Mouse (Mus musculus): Measurements from ENCODE around the gene H3f3a. TPM values are rescaled to one million over a fixed set of nuclear protein-coding genes. Genes with fewer than 3 reads are reported as not detected.

Gene H3f3a
- total and polyA plus RNA-seq, 2 experiments from 2014 or later: 2,464 to 3,587 TPM

DNA sequence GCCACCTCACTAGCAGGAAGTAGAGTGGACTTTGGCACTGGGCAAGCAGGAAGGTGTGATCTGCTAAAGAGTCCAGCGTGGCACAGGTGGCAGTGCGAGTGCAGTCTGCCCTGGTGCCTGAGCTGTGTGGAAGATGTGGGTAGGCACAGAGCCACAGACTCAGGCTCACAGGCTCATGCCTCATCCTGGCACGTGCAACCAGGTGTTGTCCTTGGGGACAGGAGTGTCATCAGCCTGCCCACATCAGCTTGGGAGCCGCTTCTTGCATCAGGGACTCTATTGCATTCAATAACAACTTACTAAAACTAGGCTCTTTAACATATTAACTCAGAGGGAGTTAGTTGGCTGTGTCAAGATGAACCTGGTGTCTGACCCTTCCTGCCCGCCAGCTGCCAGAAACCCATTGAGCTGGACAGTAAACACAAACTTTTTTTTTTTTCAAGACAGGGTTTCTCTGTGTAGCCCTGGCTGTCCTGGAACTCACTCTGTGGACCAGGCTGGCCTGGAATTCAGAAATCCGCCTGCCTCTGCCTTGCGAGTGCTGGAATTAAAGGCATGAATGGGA, 55.7 kb downstream of the H3f3a start:
- no peak overlapping the region for H3K27ac ChIP-seq (ENCODE audit: low read depth, low read length)
- 91% methylated on average over 7 of the region's 7 CpGs for WGBS
- no peak for TF ChIP-seq CTCF (IDR thresholded peaks at IDR 0.05; ENCODE audit: low read depth)
- H3K4me1 ChIP-seq (ENCODE audit: insufficient read depth): no peaks in the 10 kb centered on the region
- no peak overlapping the region for H3K4me3 ChIP-seq (ENCODE audit: low read depth, low read length)
- H3K27me3 ChIP-seq (ENCODE audit: insufficient read depth, low read length): peaks cover under 1% of the 10 kb centered on the region; the same call in 1 of the 2 replicates
- no peak overlapping the region for H3K4me2 ChIP-seq (ENCODE audit: low read depth)
- H3K9me3 ChIP-seq (ENCODE audit: low read length): no peaks in the 10 kb centered on the region
- DNase-seq (no peak), ATAC-seq (no peak)
- H3K9ac ChIP-seq: no peak overlapping the region
- peaks cover 15% of the 10 kb centered on the region for H3K36me3 ChIP-seq (ENCODE audit: insufficient read depth)

DNA sequence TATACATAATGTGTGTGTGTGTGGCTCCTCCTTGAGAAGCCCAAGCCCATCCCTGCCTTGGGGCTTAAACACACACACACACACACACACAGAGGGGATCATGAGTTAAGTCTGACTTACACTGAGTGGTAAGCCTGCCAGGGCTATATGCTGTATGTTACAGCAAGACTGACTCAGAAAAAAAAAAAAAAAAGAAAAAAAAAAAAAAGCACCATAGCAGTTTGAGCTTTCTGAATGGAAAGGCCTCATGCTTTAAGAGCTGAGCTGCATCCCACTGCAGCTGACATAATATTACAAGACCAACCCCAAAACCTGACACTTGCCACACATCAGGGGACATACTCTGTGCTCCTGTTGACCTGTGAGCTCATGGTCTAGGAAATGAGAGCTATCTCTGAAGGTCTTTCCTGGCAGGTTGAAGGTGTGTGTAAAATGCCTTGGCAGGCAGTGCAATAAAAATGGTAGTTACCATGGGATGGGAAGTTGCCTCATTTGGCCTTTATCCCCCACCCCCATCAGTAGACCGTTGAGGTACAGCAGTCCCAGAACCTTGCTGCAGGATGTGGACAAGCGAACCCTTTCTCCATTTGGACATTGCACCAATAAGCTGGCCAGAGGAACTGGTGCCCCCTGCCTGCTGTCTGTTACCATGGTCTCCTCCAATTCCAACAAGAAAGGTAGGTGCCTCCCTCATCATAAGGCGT, 56.3 kb downstream of the H3f3a start:
- H3K27ac ChIP-seq (ENCODE audit: low read depth, low read length): no peak overlapping the region
- H3K4me3 ChIP-seq (ENCODE audit: low read depth, low read length): no peak overlapping the region
- WGBS: 94% methylated on average over 3 of the region's 3 CpGs
- peaks cover 21% of the 10 kb centered on the region for H3K36me3 ChIP-seq (ENCODE audit: insufficient read depth)
- no peaks in the 10 kb centered on the region for H3K9me3 ChIP-seq (ENCODE audit: low read length)
- H3K4me2 ChIP-seq (ENCODE audit: low read depth): no peak overlapping the region
- no peaks in the 10 kb centered on the region for H3K4me1 ChIP-seq (ENCODE audit: insufficient read depth)
- no peak overlapping the region for H3K9ac ChIP-seq
- no peak for ATAC-seq
- TF ChIP-seq CTCF (IDR thresholded peaks at IDR 0.05; ENCODE audit: low read depth): no peak
- no peak for DNase-seq
- H3K27me3 ChIP-seq (ENCODE audit: insufficient read depth, low read length): no peaks in the 10 kb centered on the region

DNA sequence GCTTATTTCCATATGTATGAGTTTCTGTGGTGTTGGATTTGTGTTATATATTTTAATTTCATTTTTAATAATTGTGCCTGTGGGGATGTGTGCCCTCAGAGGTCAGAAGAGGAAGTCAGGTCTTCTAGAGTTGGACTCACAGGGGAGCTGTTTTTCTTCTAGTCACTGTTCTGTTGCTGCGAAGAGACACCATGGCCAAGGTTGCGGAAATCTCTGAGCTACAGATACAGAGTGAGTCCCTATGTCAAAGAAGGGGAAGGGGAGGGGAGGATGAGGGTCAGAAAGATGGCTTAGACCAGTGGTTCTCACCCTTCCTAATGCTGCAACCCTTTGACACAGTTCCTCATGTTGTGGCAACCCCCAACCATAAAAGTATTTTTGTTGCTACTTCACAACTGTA, 57.0 kb downstream of the H3f3a start:
- DNase-seq: no peak
- WGBS: 93% methylated on average over 2 of the region's 2 CpGs
- H3K27me3 ChIP-seq (ENCODE audit: insufficient read depth, low read length): no peaks in the 10 kb centered on the region
- peaks cover 28% of the 10 kb centered on the region for H3K36me3 ChIP-seq (ENCODE audit: insufficient read depth)
- H3K4me1 ChIP-seq (ENCODE audit: insufficient read depth): no peaks in the 10 kb centered on the region
- no peak overlapping the region for H3K4me3 ChIP-seq (ENCODE audit: low read depth, low read length)
- no peak for TF ChIP-seq CTCF (IDR thresholded peaks at IDR 0.05; ENCODE audit: low read depth)
- H3K9me3 ChIP-seq (ENCODE audit: low read length): no peaks in the 10 kb centered on the region
- no peak for ATAC-seq
- no peak overlapping the region for H3K9ac ChIP-seq
- no peak overlapping the region for H3K27ac ChIP-seq (ENCODE audit: low read depth, low read length)
- no peak overlapping the region for H3K4me2 ChIP-seq (ENCODE audit: low read depth)

DNA sequence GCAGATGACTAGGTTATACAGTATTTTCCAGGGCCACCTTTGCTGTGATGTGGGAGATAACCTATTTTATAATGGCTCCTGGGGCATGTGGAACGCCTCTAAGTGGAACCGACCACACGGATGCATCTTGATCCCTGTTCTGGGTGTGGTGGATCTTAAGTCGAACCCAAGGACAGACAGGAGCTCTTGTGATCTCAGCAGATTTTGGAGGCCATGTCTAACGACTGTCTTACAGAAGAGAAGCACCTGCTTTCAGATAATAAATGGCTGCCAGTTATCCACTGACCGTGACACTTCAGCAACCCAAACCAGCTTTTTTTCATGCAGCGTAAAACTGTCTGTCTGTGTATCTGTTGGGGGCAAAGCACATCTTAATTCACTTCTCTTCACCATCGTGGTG, 59.4 kb downstream of the H3f3a start:
- ATAC-seq (no peak), DNase-seq (no peak)
- 93% methylated on average over 8 of the region's 8 CpGs for WGBS
- no peaks in the 10 kb centered on the region for H3K9me3 ChIP-seq (ENCODE audit: low read length)
- TF ChIP-seq CTCF (IDR thresholded peaks at IDR 0.05; ENCODE audit: low read depth): no peak
- no peak overlapping the region for H3K27ac ChIP-seq (ENCODE audit: low read depth, low read length)
- H3K4me1 ChIP-seq (ENCODE audit: insufficient read depth): no peaks in the 10 kb centered on the region
- no peak overlapping the region for H3K9ac ChIP-seq
- H3K4me2 ChIP-seq (ENCODE audit: low read depth): no peak overlapping the region
- peaks cover 32% of the 10 kb centered on the region for H3K36me3 ChIP-seq (ENCODE audit: insufficient read depth)
- no peaks in the 10 kb centered on the region for H3K27me3 ChIP-seq (ENCODE audit: insufficient read depth, low read length)
- H3K4me3 ChIP-seq (ENCODE audit: low read depth, low read length): no peak overlapping the region

GRCm38 (mm10) chr1:180752115-180752514, 61.6 kb downstream of the H3f3a start:
- H3K27ac ChIP-seq (ENCODE audit: low read depth, low read length): no peak overlapping the region
- H3K4me2 ChIP-seq (ENCODE audit: low read depth): no peak overlapping the region
- H3K4me3 ChIP-seq (ENCODE audit: low read depth, low read length): no peak overlapping the region
- no peaks in the 10 kb centered on the region for H3K9me3 ChIP-seq (ENCODE audit: low read length)
- H3K4me1 ChIP-seq (ENCODE audit: insufficient read depth): no peaks in the 10 kb centered on the region
- peaks cover 50% of the 10 kb centered on the region for H3K36me3 ChIP-seq (ENCODE audit: insufficient read depth)
- TF ChIP-seq CTCF (IDR thresholded peaks at IDR 0.05; ENCODE audit: low read depth): no peak
- WGBS: 92% methylated on average over 11 of the region's 11 CpGs
- ATAC-seq (no peak), DNase-seq (no peak)
- no peaks in the 10 kb centered on the region for H3K27me3 ChIP-seq (ENCODE audit: insufficient read depth, low read length)
- no peak overlapping the region for H3K9ac ChIP-seq

Other genes with a start within 250 kb of the H3f3a start
- gene Parp1, start 245.0 kb downstream of the H3f3a start, total RNA-seq (2014; rRNA removed): 92.2 and 95.3 TPM in 2 replicates
- 51.6 and 57.5 TPM in 2 replicates for gene Parp1, start 245.0 kb downstream of the H3f3a start, polyA plus RNA-seq (2015; fragmentation: Nextera tagmentation; extraction: Ambion mirVana)
- gene Lin9, start 172.8 kb downstream of the H3f3a start, total RNA-seq (2014; rRNA removed): 9.0 and 11.7 TPM in 2 replicates
- 3.6 and 4.2 TPM in 2 replicates for gene Lin9, start 172.8 kb downstream of the H3f3a start, polyA plus RNA-seq (2015; fragmentation: Nextera tagmentation; extraction: Ambion mirVana)
- gene Mixl1, start 116.9 kb downstream of the H3f3a start, total RNA-seq (2014; rRNA removed): 0.67 TPM in 1 of 2 replicates, not detected in the other
- gene Mixl1, start 116.9 kb downstream of the H3f3a start, polyA plus RNA-seq (2015; fragmentation: Nextera tagmentation; extraction: Ambion mirVana): 0.10 and 0.38 TPM in 2 replicates
- 27.9 and 37.6 TPM in 2 replicates for gene Acbd3, start 87.9 kb downstream of the H3f3a start, total RNA-seq (2014; rRNA removed)
- 10.6 and 16.1 TPM in 2 replicates for gene Acbd3, start 87.9 kb downstream of the H3f3a start, polyA plus RNA-seq (2015; fragmentation: Nextera tagmentation; extraction: Ambion mirVana)
- 16.3 and 19.6 TPM in 2 replicates for gene Sde2, start 37.2 kb upstream of the H3f3a start, total RNA-seq (2014; rRNA removed)
- 17.8 and 24.8 TPM in 2 replicates for gene Sde2, start 37.2 kb upstream of the H3f3a start, polyA plus RNA-seq (2015; fragmentation: Nextera tagmentation; extraction: Ambion mirVana)
- gene Lefty2, start 79.2 kb upstream of the H3f3a start, total RNA-seq (2014; rRNA removed): 21.1 and 21.2 TPM in 2 replicates
- 11.3 and 17.3 TPM in 2 replicates for gene Lefty2, start 79.2 kb upstream of the H3f3a start, polyA plus RNA-seq (2015; fragmentation: Nextera tagmentation; extraction: Ambion mirVana)
- gene Pycr2, start 90.3 kb upstream of the H3f3a start, total RNA-seq (2014; rRNA removed): 64.2 and 81.2 TPM in 2 replicates
- 68.4 and 70.5 TPM in 2 replicates for gene Pycr2, start 90.3 kb upstream of the H3f3a start, polyA plus RNA-seq (2015; fragmentation: Nextera tagmentation; extraction: Ambion mirVana)
- gene Lefty1, start 121.1 kb upstream of the H3f3a start, total RNA-seq (2014; rRNA removed): not detected in 2 replicates
- 0.33 and 0.35 TPM in 2 replicates for gene Lefty1, start 121.1 kb upstream of the H3f3a start, polyA plus RNA-seq (2015; fragmentation: Nextera tagmentation; extraction: Ambion mirVana)
- gene Tmem63a, start 128.4 kb upstream of the H3f3a start, total RNA-seq (2014; rRNA removed): 1.3 and 3.2 TPM in 2 replicates
- 1.8 and 2.1 TPM in 2 replicates for gene Tmem63a, start 128.4 kb upstream of the H3f3a start, polyA plus RNA-seq (2015; fragmentation: Nextera tagmentation; extraction: Ambion mirVana)
- 10.2 and 13.9 TPM in 2 replicates for gene Ephx1, start 207.0 kb upstream of the H3f3a start, total RNA-seq (2014; rRNA removed)
- 10.4 and 10.5 TPM in 2 replicates for gene Ephx1, start 207.0 kb upstream of the H3f3a start, polyA plus RNA-seq (2015; fragmentation: Nextera tagmentation; extraction: Ambion mirVana)
- gene 9130409I23Rik, start 237.3 kb upstream of the H3f3a start, total RNA-seq (2014; rRNA removed): not detected in 2 replicates
- gene 9130409I23Rik, start 237.3 kb upstream of the H3f3a start, polyA plus RNA-seq (2015; fragmentation: Nextera tagmentation; extraction: Ambion mirVana): 0.08 TPM in 1 of 2 replicates, not detected in the other